Mouse (Mus musculus): ENCODE results near the gene Adamts5.

Adamts5 gene

DNA sequence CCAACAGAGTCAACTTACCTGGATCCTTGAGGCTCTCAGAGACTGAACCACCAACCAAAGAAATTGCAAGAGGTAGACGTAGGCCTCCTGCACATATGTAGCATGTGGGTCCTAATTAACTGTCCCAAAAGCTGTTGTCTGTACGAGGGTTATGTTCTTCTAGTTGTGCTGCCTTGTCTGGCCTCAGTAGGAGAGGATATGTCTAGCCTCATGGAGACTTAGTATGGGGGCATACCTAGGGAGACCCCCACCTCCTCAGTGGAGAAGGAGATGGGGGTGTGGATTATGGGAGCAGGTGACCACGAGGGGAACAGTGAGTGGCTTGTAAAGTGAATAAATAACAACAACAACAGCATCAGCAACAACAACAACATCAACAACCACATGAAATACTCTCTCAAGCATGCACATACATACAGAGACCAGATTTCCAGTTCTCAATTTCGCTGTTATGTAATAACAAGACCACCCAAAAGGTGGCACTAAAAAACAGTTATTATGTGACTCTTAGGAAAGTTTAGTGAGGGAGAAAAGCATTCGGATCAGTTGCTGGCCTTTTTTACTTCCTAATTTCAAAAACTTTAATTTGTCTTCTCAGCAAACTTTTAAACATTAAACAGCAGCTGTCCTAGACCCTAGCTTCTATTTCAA lies 81.7 kb downstream of the Adamts5 start:
- DNase-seq (ENCODE audit: low spot score) = no peak

DNA sequence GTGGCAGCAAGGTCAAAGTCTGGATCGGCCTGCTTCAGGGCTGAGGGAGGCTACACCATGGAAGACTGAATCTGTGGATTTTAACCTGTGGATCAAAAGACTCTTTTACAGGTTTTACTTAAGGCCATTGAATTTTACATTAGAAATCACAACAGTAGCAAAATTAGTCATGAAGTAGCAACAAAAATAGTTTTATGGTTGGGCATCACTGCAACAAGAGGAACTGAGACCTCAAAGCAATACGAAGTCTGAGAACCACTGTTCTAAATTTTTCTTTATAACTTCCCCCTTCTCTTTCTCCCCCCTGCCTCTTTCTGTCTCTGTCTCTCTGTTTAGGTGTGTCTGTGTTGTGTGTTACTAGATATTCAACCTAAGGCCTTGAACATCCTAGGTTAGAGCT lies 87.5 kb downstream of the Adamts5 start:
- no peak for DNase-seq (ENCODE audit: low spot score)

- no peak for DNase-seq (ENCODE audit: low spot score)
Measured at GRCm38 (mm10) chr16:85807626-85808025, 94.0 kb downstream of the Adamts5 start.

GRCm38 (mm10) chr16:85807072-85807471 lies 94.6 kb downstream of the Adamts5 start:
- DNase-seq (ENCODE audit: low spot score) = no peak

All from spleen, adult 12 weeks (tissue).